Mouse (Mus musculus): ENCODE measurements around the gene Pfkfb4.

Pfkfb4 gene

DNA sequence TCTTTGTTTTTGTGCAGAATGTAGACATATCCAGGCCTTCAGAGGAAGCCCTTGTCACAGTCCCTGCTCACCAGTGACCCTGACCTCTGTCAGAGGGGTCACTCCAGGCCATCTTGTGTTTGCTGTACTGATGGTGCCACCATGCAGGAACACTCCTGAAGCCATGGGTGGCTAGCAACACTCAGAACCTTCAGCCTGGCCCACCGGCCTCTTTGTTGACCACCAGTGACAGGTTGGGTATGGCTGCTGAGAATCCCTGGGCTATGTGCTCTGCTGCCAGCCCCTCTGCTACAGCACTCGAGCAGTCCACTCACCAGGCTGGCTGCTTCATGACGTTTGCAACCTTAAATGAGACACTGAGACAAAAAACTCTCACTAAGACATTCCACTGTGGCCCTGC is 38.7 kb downstream of the Pfkfb4 start:
- in situ Hi-C loops (cut with MboI; ENCODE audit: unreplicated experiment in 2 of 2): no loop called here

GRCm38 (mm10) chr9:109031001-109031400 is 39.4 kb downstream of the Pfkfb4 start:
- in situ Hi-C loops (cut with MboI; ENCODE audit: unreplicated experiment in 2 of 2): no loop called here

- in situ Hi-C loops (cut with MboI; ENCODE audit: unreplicated experiment in 2 of 2): no loop called here
Observed at GRCm38 (mm10) chr9:109031686-109032085, 40.1 kb downstream of the Pfkfb4 start.

- in situ Hi-C loops (cut with MboI; ENCODE audit: unreplicated experiment in 2 of 2): no loop called here
Observed at GRCm38 (mm10) chr9:109032435-109032834, 40.9 kb downstream of the Pfkfb4 start.

- in situ Hi-C loops (cut with MboI; ENCODE audit: unreplicated experiment in 2 of 2): no loop called here
Observed at GRCm38 (mm10) chr9:109038086-109038895, 46.7 kb downstream of the Pfkfb4 start, which contains the start of gene Shisa5. Shisa5 (plus strand) TSS chr9:109038565.

DNA sequence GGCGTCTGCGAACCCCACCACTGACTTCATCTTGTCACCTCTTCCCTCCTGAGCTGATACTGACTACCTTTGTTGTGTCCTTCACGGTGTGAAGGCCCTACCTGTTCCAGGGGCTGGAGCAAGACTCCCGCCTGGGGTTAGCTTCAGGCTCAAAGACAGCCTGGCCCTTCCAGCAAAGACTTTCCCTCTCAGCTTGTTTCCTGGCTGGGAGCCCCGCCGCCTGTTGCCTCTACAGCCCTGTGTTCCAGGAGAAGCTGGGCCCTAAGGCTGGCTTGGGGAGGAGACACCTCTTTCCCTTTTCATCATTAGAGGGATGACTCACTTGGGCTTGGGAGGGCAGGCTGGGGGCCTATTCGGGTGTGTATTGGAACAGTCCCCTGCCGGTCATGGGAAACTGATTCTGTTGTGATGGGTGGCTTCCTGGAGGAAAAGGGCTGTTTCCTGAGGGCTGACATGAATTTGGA is 47.4 kb downstream of the Pfkfb4 start:
- in situ Hi-C loops (cut with MboI; ENCODE audit: unreplicated experiment in 2 of 2): no loop called here

DNA sequence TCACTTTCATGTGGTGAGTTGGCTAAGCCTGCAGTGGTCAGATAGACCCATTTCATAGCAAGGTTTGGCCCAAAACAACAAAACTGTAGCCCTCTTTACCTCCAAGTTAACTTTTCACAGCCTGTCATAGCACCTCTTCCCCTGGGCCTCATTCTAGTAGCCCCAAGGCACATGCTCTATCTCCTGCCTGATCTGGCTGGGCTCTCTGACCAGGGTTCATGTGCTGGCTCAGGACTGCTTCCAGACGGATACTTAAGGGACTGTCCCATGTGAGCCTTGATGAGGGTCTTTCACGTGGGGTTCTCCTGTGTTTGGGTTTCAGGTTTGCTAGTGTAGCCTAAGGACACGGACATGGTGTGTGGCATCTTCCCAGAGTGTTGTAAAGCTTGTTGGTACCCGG is 48.1 kb downstream of the Pfkfb4 start:
- in situ Hi-C loops (cut with MboI; ENCODE audit: unreplicated experiment in 2 of 2): no loop called here

GRCm38 (mm10) chr9:109040216-109040615 is 48.6 kb downstream of the Pfkfb4 start:
- in situ Hi-C loops (cut with MboI; ENCODE audit: unreplicated experiment in 2 of 2): no loop called here

DNA sequence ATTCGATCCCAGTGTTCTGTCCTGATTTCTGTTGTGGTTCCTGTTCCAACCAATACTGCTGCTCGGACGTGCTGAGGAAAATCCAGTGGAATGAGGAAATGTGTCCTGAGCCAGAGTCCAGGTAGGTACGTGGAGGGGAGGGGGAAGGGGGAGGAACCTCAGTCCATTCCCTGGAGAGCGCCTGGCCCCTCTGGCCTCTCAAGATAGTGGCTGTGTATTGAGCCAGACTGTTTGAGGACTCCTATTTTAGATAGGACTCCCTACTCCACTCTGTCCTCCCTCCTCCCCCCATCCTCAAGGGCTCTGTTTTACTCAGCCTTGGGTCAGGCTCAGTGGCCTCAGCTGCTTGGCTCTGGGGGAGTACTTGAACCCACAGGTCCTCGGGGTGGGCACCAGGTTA is 49.3 kb downstream of the Pfkfb4 start:
- in situ Hi-C loops (cut with MboI; ENCODE audit: unreplicated experiment in 2 of 2): no loop called here

- in situ Hi-C loops (cut with MboI; ENCODE audit: unreplicated experiment in 2 of 2): no loop called here
Observed at GRCm38 (mm10) chr9:109041351-109041750, 49.8 kb downstream of the Pfkfb4 start.

GRCm38 (mm10) chr9:109046306-109046705 is 54.7 kb downstream of the Pfkfb4 start:
- in situ Hi-C loops (cut with MboI; ENCODE audit: unreplicated experiment in 2 of 2): loop anchor here (5.0 kb wide), 2 partner anchors 71 to 76 kb away; no protein-coding TSS in a partner anchor

DNA sequence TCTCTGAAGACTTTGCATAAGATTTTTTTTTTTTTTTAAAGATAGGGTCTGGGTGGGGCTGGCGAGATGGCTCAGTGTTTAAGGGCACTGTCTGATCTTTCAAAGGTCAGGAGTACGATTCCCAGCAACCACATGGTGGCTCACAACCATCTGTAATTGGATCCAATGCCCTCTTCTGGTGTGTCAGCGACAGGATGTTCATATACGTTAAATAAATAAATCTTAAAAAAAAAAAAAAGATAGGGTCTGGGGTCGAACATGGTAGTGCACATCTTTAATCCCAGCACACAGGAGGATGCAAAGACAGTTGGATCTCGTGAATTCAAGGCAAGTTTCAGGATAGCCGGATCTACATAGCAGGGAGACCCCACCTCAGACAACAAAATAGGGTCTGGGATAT is 57.7 kb downstream of the Pfkfb4 start:
- in situ Hi-C loops (cut with MboI; ENCODE audit: unreplicated experiment in 2 of 2): loop anchor here (5.0 kb wide), 2 partner anchors 68 to 73 kb away; no protein-coding TSS in a partner anchor

DNA sequence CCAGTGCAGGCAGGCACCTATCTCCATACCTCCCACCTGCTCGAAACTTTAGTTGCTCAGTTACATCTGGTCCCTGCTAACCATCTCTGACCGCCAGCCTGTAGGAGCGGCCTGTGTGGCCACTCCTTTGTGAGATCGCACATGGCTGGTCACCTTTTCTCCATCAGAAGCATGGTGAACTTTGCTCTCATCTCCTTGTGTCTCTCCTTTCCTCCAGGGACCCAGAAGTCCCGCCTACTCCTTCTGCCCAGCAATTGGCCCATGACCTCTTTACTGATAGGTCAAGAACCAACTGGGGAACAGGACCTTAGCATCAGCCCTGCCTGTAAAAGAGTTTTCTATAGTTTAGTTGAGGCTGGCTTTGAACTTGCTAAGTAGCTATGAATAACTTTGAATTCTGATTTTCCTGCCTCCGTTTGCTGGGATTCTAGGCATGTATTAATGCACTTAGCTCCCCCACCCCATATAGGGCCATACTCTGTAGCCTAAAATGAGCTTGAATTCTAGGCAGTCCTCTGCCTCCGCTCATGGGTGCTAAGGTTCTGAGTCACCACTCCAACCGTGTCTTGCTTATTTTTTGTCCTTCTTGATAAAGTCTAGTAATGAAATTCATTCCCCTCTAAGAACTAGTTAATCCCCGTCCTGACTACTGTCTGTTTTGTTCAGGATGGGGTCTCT is 58.6 kb downstream of the Pfkfb4 start:
- in situ Hi-C loops (cut with MboI; ENCODE audit: unreplicated experiment in 2 of 2): loop anchor here (5.0 kb wide), 2 partner anchors 67 to 72 kb away; no protein-coding TSS in a partner anchor

DNA sequence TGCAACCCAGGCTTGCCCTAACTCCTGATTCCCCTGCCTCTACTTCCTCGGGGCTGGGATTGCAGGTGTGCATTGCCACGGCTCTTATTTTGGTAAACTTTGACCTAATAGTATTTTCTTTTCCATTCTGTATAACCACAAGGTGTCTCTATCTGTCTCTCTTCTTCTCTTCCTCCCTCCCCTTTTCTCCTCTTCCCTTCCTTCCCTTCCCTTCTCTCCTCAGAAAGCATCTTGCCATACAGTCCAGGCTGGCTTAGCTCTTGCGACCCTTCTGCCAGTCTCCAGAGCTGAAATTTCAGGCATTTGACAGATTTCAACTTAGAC is 59.1 kb downstream of the Pfkfb4 start:
- in situ Hi-C loops (cut with MboI; ENCODE audit: unreplicated experiment in 2 of 2): no loop called here

DNA sequence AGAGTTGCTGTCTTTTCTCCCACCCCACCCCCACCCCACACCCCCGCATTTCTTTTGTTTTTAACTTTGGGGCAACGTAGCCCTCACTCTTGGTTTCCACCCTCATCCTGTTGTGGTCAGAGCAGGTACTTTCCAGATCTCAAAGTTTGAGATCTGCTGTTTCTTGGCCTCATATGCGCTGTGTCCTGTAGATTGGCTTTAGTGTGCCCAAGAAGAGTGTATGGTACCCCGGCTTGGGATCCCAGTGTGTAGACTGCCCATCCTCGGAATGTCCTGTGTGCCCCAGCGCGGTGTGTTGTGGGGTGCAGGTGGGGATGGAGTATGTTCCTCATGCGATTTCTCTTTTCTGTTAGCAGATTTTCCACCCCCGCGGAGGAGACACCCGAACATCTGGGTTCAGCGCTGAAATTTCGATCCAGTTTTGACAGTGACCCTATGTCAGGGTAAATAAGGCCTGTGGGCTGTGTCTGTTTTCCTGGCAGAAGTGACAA is 59.5 kb downstream of the Pfkfb4 start:
- in situ Hi-C loops (cut with MboI; ENCODE audit: unreplicated experiment in 2 of 2): no loop called here

DNA sequence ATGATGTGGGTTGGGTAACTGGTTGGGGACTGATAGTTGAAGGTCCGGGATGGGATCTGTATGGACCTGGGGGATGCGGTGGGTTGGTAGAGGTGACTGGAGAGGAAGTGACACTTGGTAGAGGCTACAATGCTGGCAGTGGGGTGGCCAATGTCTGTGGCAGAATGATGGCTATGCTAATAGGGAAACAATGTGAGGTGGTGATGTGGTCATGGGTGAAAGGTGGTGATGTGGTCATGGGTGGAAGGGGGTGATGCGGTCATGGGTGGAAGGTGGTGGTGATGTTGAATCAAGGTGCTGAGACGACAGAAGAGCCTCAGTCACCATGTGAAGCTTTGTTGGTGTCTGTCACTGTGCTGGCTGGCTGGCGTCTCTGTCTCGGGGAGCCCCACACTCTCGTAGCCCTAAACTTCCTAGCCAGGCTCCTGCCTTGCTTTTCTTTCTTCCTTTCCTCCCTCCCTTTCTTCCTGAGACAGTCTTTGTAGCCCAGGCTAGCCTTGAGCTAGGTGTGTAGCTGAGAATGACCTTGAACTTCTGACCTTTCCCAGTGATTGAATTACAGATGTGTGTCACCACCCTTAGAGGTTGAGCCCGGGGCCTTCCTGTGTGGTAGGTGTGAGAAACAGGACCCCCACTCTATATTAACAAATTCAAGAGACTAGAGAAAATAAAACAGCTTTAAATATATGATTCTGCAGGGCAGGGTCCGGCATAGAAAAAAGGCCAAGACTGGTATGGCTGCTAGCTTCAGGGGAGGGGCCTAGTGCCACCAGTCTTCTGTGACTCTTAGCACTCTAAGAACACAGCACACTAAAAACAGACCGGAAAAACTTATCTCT is 60.3 kb downstream of the Pfkfb4 start:
- in situ Hi-C loops (cut with MboI; ENCODE audit: unreplicated experiment in 2 of 2): no loop called here

GRCm38 (mm10) chr9:109052490-109053260 is 61.1 kb downstream of the Pfkfb4 start:
- in situ Hi-C loops (cut with MboI; ENCODE audit: unreplicated experiment in 2 of 2): no loop called here

- in situ Hi-C loops (cut with MboI; ENCODE audit: unreplicated experiment in 2 of 2): no loop called here
Observed at GRCm38 (mm10) chr9:109053366-109053765, 61.8 kb downstream of the Pfkfb4 start.

- in situ Hi-C loops (cut with MboI; ENCODE audit: unreplicated experiment in 2 of 2): no loop called here
Observed at GRCm38 (mm10) chr9:109053851-109054250, 62.3 kb downstream of the Pfkfb4 start.

DNA sequence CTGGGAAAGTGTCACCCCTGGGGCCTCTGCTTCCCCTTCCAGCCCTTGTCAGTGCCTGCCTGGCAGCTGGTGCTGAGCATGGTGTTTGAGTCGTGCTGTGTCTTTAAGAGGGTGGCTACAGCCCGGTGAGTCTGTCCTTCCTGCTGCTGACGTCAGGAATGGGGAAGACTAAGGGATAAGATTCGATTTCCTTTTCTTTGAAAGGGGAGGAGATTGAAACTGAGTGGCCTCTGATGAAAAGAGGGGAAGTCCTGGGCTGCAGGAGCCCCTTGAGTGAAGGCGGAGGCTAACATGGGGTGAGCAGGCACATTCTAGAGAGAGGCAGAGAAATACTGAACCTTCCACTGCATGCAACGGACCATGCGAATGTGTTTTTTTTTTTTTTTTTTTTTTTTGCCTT is 63.1 kb downstream of the Pfkfb4 start:
- in situ Hi-C loops (cut with MboI; ENCODE audit: unreplicated experiment in 2 of 2): no loop called here

Data from v-Abl transformed pro-B cells (cell line).